Mouse (Mus musculus) liver, embryonic 16.5 days (tissue): ENCODE measurements around the gene Ky. TPM values are rescaled to one million over a fixed set of nuclear protein-coding genes. Genes with fewer than 3 reads are reported as not detected.

Source experiments
- ATAC-seq: fragments of 200-750 bp; cut with Nextera tagmentation; 2 replicates; pipeline ENCODE4 v1.8.0; 2017; ENCODE audit warnings: low read depth, mild to moderate bottlenecking, moderate number of reproducible peaks, moderate library complexity
- H3K27ac ChIP-seq: fragments of 300-500 bp; sonication (generic); 2 replicates; pipeline ENCODE4 v1.5.1; 2014; ENCODE audit warnings: mild to moderate bottlenecking, low read length
- H3K27me3 ChIP-seq: fragments of 300-500 bp; sonication (generic); 2 replicates; pipeline ENCODE4 v1.6.1; 2014; ENCODE audit warnings: low read depth, low read length, mixed read lengths; ENCODE audit not compliant: control insufficient read depth, insufficient read depth
- H3K36me3 ChIP-seq: fragments of 300-500 bp; sonication (generic); 2 replicates; pipeline ENCODE4 v1.6.1; 2014; ENCODE audit warnings: mild to moderate bottlenecking; ENCODE audit not compliant: control insufficient read depth, insufficient read depth
- H3K4me1 ChIP-seq: fragments of 300-500 bp; sonication (generic); 2 replicates; pipeline ENCODE4 v1.6.1; 2014; ENCODE audit warnings: low read depth, low read length, mixed read lengths; ENCODE audit not compliant: control insufficient read depth
- H3K4me2 ChIP-seq: fragments of 300-500 bp; sonication (generic); 2 replicates; pipeline ENCODE4 v1.6.1; 2014; ENCODE audit warnings: low read depth, low read length, mixed read lengths
- H3K4me3 ChIP-seq: fragments of 300-500 bp; sonication (generic); 2 replicates; pipeline ENCODE4 v1.5.1; 2014; ENCODE audit warnings: low read depth, mild to moderate bottlenecking, low read length
- H3K9ac ChIP-seq: fragments of 300-500 bp; sonication (generic); 2 replicates; pipeline ENCODE4 v1.6.1; 2014; ENCODE audit warnings: low read depth, low read length
- H3K9me3 ChIP-seq: fragments of 300-500 bp; sonication (generic); replicated peaks from 2 replicates; pipeline ENCODE4 v1.6.1; 2016; ENCODE audit warnings: low read length; ENCODE audit not compliant: control insufficient read depth
- WGBS: fragments of 180-500 bp; shearing (Covaris S2); extraction: QIAGEN DNeasy Blood & Tissue Kit; methylation state at CpG from one replicate; pipeline ENCODE4 v1.1.7; 2014; ENCODE audit not compliant: insufficient replicate concordance; 5-methylcytosine and 5-hydroxymethylcytosine counted together
- polyA plus RNA-seq: library from polyadenylated mRNA; unstranded; fragments of >200 nt; fragmentation: Nextera tagmentation; extraction: Ambion mirVana; gene quantifications from 2 replicates; pipeline ENCODE4 v1.2.1, GENCODE M21; 2015

Gene Ky
- polyA plus RNA-seq, 1 experiment from 2014 or later, result 0.02 TPM

DNA sequence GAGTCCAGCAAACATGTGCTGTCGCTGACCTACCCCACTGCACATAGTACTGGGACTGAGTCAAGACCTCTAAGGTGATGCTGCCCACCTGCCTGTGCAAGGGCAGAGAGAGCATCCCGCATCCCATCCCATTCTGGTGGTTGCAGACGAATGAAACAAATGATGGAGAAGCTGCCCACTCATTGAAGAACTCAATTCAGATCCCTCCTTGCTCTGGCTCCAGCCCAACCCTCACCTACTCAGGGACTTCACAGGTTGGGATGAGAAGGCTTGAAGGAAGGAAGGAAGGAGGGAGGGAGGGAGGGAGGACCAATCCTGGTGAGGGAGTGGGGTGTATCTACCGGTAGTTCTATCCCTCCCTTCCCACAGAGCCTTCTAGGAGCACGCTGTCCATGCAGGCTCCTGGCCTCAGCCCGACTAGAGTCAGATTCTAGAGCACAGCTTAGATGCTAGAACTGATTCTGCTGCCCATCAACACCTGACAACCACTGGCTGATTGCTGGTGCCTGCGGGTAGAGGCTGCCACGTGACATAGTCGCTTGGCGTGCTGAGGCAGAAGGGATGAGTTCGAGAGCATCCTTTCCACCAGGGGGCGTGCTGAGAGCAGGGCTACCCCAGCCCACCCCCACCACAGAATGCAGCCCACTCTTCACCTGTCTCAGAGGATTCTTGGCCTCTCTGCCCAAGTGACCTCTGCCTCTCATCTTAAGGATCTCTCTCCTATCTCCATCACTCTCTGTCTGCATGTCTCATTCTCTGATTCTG is 13.3 kb upstream of the Ky start:
- Histone ChIP-seq H3K27ac (no peak overlapping the region), H3K4me1 (no peaks in the 10 kb centered on the region), H3K4me3 (no peak overlapping the region), H3K36me3 (no peaks in the 10 kb centered on the region), H3K9ac (no peak overlapping the region), H3K4me2 (no peak overlapping the region), H3K9me3 (no peaks in the 10 kb centered on the region), H3K27me3 (no peaks in the 10 kb centered on the region)
- WGBS, result 17% methylated on average over 12 of the region's 12 CpGs
- ATAC-seq, result no peak

DNA sequence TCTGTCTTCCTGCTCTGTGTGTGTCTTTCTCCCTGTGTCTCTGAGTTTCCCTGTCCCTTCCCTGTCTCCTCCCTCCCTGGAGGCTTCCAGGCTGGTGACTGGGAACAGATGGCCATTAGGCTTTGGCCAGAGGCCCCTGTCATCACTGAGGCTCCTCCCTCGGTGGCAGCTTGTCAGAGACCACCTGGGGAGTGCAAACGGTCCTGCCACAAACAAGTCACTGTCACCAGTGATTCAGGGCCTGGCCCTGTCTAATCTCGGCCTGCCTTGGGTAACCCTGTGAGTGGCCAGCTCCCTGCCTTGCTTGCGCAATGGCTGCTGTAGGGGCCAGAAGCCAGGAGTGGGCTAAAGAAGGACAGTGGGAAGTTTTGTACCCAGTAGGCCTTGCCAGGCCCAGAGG is 12.5 kb upstream of the Ky start:
- Histone ChIP-seq H3K36me3 (no peaks in the 10 kb centered on the region), H3K9ac (no peak overlapping the region), H3K4me2 (no peak overlapping the region), H3K9me3 (no peaks in the 10 kb centered on the region), H3K27ac (no peak overlapping the region), H3K27me3 (no peaks in the 10 kb centered on the region), H3K4me1 (no peaks in the 10 kb centered on the region), H3K4me3 (no peak overlapping the region)
- 30% methylated on average over 4 of the region's 4 CpGs for WGBS
- no peak for ATAC-seq

DNA sequence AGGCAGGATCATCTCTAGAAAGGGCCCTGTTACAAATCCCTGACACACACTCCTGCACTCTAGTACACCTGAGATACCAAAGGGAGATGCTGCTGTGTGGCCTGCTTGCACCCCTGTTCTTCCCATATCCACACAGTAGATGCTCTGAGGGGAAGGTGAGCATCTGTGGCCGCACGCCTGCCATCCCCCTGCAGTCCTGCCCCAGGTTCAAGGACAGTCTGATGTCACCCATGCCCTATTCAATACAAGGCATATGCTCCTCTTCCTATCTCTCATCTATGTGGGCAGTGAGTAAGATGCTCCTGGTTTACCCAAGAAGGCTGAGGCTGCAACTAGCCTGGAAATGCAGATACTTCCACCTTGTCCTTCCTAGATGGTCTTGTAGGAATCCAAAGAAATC is 11.6 kb upstream of the Ky start:
- H3K4me1 ChIP-seq, result no peaks in the 10 kb centered on the region
- H3K27ac ChIP-seq, result no peak overlapping the region
- H3K4me2 ChIP-seq, result no peak overlapping the region
- H3K9ac ChIP-seq, result no peak overlapping the region
- H3K27me3 ChIP-seq, result no peaks in the 10 kb centered on the region
- no peak for ATAC-seq
- 74% methylated on average over 2 of the region's 2 CpGs for WGBS
- H3K9me3 ChIP-seq, result no peaks in the 10 kb centered on the region
- no peaks in the 10 kb centered on the region for H3K36me3 ChIP-seq
- no peak overlapping the region for H3K4me3 ChIP-seq

DNA sequence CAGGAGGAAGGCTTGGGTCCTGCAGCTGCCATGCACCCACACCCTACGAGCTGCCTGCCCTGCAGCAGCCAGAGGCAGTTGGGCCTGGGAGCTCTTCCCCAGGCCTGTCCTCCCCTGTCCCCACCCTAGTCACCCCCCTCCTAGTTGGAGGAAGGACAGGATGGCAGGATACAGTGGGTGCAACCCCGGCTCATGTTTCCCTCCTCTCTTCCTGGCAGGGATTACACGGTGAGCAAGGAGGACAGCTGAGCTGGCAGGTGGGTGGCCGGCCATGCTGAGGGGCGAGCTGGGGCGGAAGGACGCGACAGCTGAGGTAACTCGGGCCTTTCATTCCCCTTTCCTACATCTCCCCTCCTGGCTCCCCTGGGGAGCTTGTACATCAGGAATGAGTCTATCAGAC is 11.1 kb upstream of the Ky start:
- no peaks in the 10 kb centered on the region for H3K27me3 ChIP-seq
- ATAC-seq, result no peak
- WGBS, result 48% methylated on average over 9 of the region's 9 CpGs
- no peak overlapping the region for H3K4me3 ChIP-seq
- H3K9me3 ChIP-seq, result no peaks in the 10 kb centered on the region
- no peaks in the 10 kb centered on the region for H3K36me3 ChIP-seq
- H3K27ac ChIP-seq, result no peak overlapping the region
- H3K4me1 ChIP-seq, result no peaks in the 10 kb centered on the region; the same call in 1 of the 2 replicates
- no peak overlapping the region for H3K4me2 ChIP-seq
- no peak overlapping the region for H3K9ac ChIP-seq

DNA sequence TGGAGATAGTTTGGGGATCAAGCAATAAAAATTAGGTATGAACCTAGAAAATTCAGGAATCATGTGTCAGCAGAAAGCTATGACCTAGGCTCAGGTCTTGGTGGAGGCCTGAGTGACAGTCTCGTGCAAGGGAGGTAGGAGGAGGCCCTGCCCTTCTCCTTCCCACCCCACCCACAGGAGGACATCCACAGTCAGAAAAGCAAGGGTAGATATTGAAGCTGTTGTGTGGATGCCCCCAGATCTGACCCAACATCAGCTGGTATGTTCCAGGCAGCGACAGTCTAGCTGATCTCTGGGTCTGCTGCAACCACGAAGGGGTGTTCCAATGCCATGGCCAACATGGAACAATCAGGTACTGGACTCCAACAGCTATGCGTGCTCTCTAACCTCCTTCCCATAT is 10.3 kb upstream of the Ky start:
- no peaks in the 10 kb centered on the region for H3K36me3 ChIP-seq
- no peaks in the 10 kb centered on the region for H3K9me3 ChIP-seq
- no peaks in the 10 kb centered on the region for H3K27me3 ChIP-seq
- 59% methylated on average over 4 of the region's 4 CpGs for WGBS
- H3K27ac ChIP-seq, result no peak overlapping the region
- H3K4me2 ChIP-seq, result no peak overlapping the region
- no peak overlapping the region for H3K9ac ChIP-seq
- H3K4me3 ChIP-seq, result no peak overlapping the region
- no peaks in the 10 kb centered on the region; the same call in 1 of the 2 replicates for H3K4me1 ChIP-seq
- no peak for ATAC-seq

DNA sequence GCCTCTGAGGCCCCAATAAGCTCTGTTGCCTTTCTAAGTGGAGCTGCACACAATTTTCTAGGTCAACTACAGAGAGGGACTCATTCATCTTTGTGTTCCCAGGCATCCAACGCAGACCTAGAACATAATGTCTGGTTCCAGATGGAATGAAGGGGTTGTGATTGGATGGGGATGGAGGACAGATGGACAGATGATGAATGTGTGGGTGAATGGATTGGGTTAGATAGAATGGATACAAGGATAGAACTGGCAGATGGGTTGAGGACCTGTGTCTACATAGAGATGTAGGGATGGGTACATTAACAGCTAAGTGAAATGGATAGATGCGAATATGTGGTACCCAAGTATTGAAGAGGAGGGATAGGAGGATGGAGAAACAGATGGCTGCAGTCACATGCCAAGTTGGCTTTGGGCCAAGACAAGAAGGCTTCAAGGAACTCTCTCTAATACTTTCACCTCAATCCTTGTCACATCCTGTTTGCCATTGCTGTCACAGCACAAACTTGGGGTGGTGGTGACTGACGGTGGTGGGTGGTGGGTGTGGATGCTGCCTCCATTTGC is 9.0 kb upstream of the Ky start:
- WGBS, result 69% methylated on average over 3 of the region's 3 CpGs

DNA sequence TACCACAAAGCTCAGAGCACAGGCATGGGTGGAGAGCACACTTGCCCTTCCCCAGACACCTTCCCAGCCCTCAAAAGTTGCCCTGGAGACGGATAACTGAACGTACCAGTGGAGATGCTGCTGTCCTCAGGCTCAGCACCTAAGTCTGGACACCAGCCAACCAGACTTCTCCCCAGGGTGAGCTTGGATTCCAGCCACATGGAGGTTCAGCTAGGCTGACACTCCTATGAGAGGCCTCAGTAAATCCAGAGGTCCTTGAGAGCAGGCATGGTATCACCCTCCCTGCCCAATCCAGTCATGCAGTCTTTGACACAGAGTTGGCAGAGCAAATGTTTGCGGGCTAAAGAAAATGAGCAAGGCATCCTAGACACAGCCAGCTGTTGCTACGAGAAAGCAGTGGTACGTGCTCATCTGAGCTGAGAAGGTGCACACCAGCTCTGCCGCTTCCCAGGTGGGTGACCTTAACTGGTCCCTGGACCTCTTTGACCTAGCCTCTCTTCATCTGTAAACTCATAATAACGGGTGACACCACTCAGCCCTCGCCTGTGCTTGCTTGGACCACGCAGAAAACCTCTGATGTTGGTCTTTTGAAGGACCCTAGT is 8.4 kb upstream of the Ky start:
- no peak for ATAC-seq
- no peak overlapping the region for H3K27ac ChIP-seq
- H3K36me3 ChIP-seq, result no peaks in the 10 kb centered on the region
- H3K4me2 ChIP-seq, result no peak overlapping the region
- H3K4me3 ChIP-seq, result no peak overlapping the region
- H3K27me3 ChIP-seq, result no peaks in the 10 kb centered on the region
- H3K9ac ChIP-seq, result no peak overlapping the region
- 63% methylated on average over 9 of the region's 9 CpGs for WGBS
- H3K9me3 ChIP-seq, result no peaks in the 10 kb centered on the region
- H3K4me1 ChIP-seq, result no peaks in the 10 kb centered on the region; the same call in 1 of the 2 replicates

More for the DNA sequence above, 9.0 kb upstream of the Ky start:
- Histone ChIP-seq H3K4me1 (no peaks in the 10 kb centered on the region; the same call in 1 of the 2 replicates), H3K9ac (no peak overlapping the region), H3K4me2 (no peak overlapping the region), H3K27me3 (no peaks in the 10 kb centered on the region), H3K27ac (no peak overlapping the region), H3K4me3 (no peak overlapping the region), H3K36me3 (no peaks in the 10 kb centered on the region), H3K9me3 (no peaks in the 10 kb centered on the region)
- ATAC-seq, result no peak

DNA sequence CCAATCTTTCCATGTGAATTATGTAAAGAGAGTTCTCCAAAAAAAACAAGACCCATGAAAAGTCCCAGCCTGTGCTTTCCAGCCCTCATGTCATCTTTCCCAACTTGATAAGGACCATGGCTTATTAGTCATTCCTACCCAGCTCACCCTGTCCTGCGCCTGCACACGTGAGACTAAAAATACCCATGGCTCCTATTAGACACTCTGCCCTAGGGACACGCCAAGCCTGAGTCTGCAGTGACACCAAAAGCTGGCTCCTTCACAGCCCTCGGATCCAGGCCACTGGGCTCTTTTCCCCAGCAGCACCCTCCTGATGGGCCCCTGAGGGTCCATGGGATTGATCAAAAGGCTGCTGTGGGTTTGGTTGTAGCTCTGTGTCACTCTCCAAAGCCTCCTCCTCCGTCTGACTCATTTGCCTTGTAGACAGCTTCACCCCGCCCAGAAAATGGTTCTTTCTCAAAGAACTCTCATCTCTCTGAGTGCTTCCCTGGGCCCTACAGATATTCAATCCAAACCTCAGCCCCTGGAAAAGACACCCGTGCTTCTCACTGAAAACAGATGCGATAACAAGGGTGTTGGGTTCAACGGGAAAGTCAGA is 7.6 kb upstream of the Ky start:
- H3K9me3 ChIP-seq, result no peaks in the 10 kb centered on the region
- no peaks in the 10 kb centered on the region for H3K27me3 ChIP-seq
- no peak overlapping the region for H3K27ac ChIP-seq
- H3K4me1 ChIP-seq, result no peaks in the 10 kb centered on the region; the same call in 1 of the 2 replicates
- ATAC-seq, result no peak
- H3K4me3 ChIP-seq, result no peak overlapping the region
- 67% methylated on average over 9 of the region's 9 CpGs for WGBS
- H3K36me3 ChIP-seq, result no peaks in the 10 kb centered on the region
- H3K4me2 ChIP-seq, result no peak overlapping the region
- no peak overlapping the region for H3K9ac ChIP-seq

DNA sequence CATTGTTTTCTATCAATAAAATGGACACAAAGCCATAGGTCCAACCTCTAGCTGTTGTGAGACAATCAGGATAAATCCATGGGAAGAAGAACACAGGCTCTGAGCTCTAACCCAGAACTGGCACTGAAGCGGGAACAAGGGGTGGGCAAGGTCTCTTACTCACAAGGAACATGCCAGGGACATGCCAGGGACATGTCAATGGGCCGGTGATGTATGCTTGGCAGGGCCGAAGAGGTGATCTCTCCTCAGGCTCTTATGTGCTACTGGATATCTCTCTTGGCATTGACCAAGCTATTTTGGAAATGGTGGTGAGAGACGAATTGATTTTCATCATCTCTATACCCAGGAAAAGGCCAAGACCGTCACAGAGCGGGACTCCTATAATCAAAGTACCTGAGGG is 6.8 kb upstream of the Ky start:
- Histone ChIP-seq H3K27ac (no peak overlapping the region), H3K4me3 (no peak overlapping the region), H3K9me3 (no peaks in the 10 kb centered on the region), H3K27me3 (no peaks in the 10 kb centered on the region), H3K36me3 (no peaks in the 10 kb centered on the region), H3K4me2 (no peak overlapping the region), H3K9ac (no peak overlapping the region), H3K4me1 (no peaks in the 10 kb centered on the region; the same call in 1 of the 2 replicates)
- ATAC-seq, result no peak
- WGBS, result 67% methylated on average over 6 of the region's 6 CpGs
